Mouse (Mus musculus): ENCODE results near the gene Ccin. TPM values are rescaled to one million over a fixed set of nuclear protein-coding genes. Genes with fewer than 3 reads are reported as not detected.
A peak's percentile ranks its signal among the peaks of the same experiment; 100 is the strongest.

Gene Ccin
- polyA plus RNA-seq, 1 experiment from 2014 or later, result not detected

GRCm38 (mm10) chr4:44028303-44029135, 45.2 kb downstream of the Ccin start:
- Histone ChIP-seq H3K36me3 (ENCODE audit: control insufficient read depth, insufficient read depth, low read length) (peaks cover 97% of the 10 kb centered on the region), H3K27me3 (replicated peaks; ENCODE audit: control insufficient read depth, insufficient read depth, low read length) (no peaks in the 10 kb centered on the region), H3K9me3 (ENCODE audit: control insufficient read depth, low read length) (no peaks in the 10 kb centered on the region), H3K4me1 (ENCODE audit: control insufficient read depth, insufficient read depth, low read length) (no peaks in the 10 kb centered on the region), H3K27ac (replicated peaks; ENCODE audit: low read depth, low read length) (peak overlapping the region; percentile 25), H3K9ac (ENCODE audit: low read depth, low read length) (no peak overlapping the region), H3K4me3 (ENCODE audit: low read depth, low read length) (no peak overlapping the region), H3K4me2 (ENCODE audit: low read depth, low read length) (no peak overlapping the region)
- 45% methylated on average over 16 of the region's 16 CpGs for WGBS
- DNase-seq (ENCODE audit: low spot score), result peak; percentile 79
- peak; percentile 87 for ATAC-seq (ENCODE audit: low read depth)

GRCm38 (mm10) chr4:44029661-44030066, 46.4 kb downstream of the Ccin start:
- WGBS, result 97% methylated on average over 15 of the region's 15 CpGs

GRCm38 (mm10) chr4:44031521-44031920, 48.2 kb downstream of the Ccin start:
- H3K36me3 ChIP-seq (ENCODE audit: control insufficient read depth, insufficient read depth, low read length), result peaks cover 91% of the 10 kb centered on the region
- no peaks in the 10 kb centered on the region for H3K4me1 ChIP-seq (ENCODE audit: control insufficient read depth, insufficient read depth, low read length)
- H3K27me3 ChIP-seq (replicated peaks; ENCODE audit: control insufficient read depth, insufficient read depth, low read length), result no peaks in the 10 kb centered on the region
- no peaks in the 10 kb centered on the region for H3K9me3 ChIP-seq (ENCODE audit: control insufficient read depth, low read length)
- DNase-seq (ENCODE audit: low spot score), result no peak
- H3K9ac ChIP-seq (ENCODE audit: low read depth, low read length), result no peak overlapping the region
- no peak for ATAC-seq (ENCODE audit: low read depth)
- no peak overlapping the region for H3K4me3 ChIP-seq (ENCODE audit: low read depth, low read length)
- 90% methylated on average over 5 of the region's 5 CpGs for WGBS
- H3K4me2 ChIP-seq (ENCODE audit: low read depth, low read length), result no peak overlapping the region
- no peak overlapping the region for H3K27ac ChIP-seq (replicated peaks; ENCODE audit: low read depth, low read length)

More at GRCm38 (mm10) chr4:44029661-44030066, 46.4 kb downstream of the Ccin start:
- Histone ChIP-seq H3K4me1 (ENCODE audit: control insufficient read depth, insufficient read depth, low read length) (no peaks in the 10 kb centered on the region), H3K36me3 (ENCODE audit: control insufficient read depth, insufficient read depth, low read length) (peaks cover 92% of the 10 kb centered on the region), H3K27ac (replicated peaks; ENCODE audit: low read depth, low read length) (no peak overlapping the region), H3K4me3 (ENCODE audit: low read depth, low read length) (no peak overlapping the region), H3K27me3 (replicated peaks; ENCODE audit: control insufficient read depth, insufficient read depth, low read length) (no peaks in the 10 kb centered on the region), H3K4me2 (ENCODE audit: low read depth, low read length) (no peak overlapping the region), H3K9ac (ENCODE audit: low read depth, low read length) (no peak overlapping the region), H3K9me3 (ENCODE audit: control insufficient read depth, low read length) (no peaks in the 10 kb centered on the region)
- no peak for DNase-seq (ENCODE audit: low spot score)
- no peak for ATAC-seq (ENCODE audit: low read depth)

Other genes with a start within 250 kb of the Ccin start
- gene Olfr159, start 212.5 kb upstream of the Ccin start, polyA plus RNA-seq (2014; fragmentation: Nextera tagmentation; extraction: Ambion mirVana), result not detected in 2 replicates
- gene Olfr156, start 159.6 kb upstream of the Ccin start, polyA plus RNA-seq (2014; fragmentation: Nextera tagmentation; extraction: Ambion mirVana), result not detected in 2 replicates
- gene Olfr157, start 143.3 kb upstream of the Ccin start, polyA plus RNA-seq (2014; fragmentation: Nextera tagmentation; extraction: Ambion mirVana), result not detected in 2 replicates
- not detected in 2 replicates for gene Olfr155, start 131.9 kb upstream of the Ccin start, polyA plus RNA-seq (2014; fragmentation: Nextera tagmentation; extraction: Ambion mirVana)
- 42.3 and 47.3 TPM in 2 replicates for gene Reck, start 108.0 kb upstream of the Ccin start, polyA plus RNA-seq (2014; fragmentation: Nextera tagmentation; extraction: Ambion mirVana)
- 121 and 129 TPM in 2 replicates for gene Glipr2, start 26.1 kb upstream of the Ccin start, polyA plus RNA-seq (2014; fragmentation: Nextera tagmentation; extraction: Ambion mirVana)
- gene Clta, start 21.0 kb downstream of the Ccin start, polyA plus RNA-seq (2014; fragmentation: Nextera tagmentation; extraction: Ambion mirVana), result 254 and 258 TPM in 2 replicates
- 27.6 and 29.0 TPM in 2 replicates for gene Gne, start 100.7 kb downstream of the Ccin start, polyA plus RNA-seq (2014; fragmentation: Nextera tagmentation; extraction: Ambion mirVana)

Data from embryonic facial prominence, embryonic 14.5 days (tissue).